Mouse (Mus musculus) lung, postnatal 0 days (tissue): ENCODE measurements around the gene Gm19668.

Experiments used
- CTCF ChIP-seq: IDR thresholded peaks from 2 replicates; pipeline ENCODE4 v1.5.1; 2016; ENCODE audit warnings: antibody characterized with exemption, mild to moderate bottlenecking
- EP300 ChIP-seq: IDR thresholded peaks from 2 replicates; pipeline ENCODE4 v1.6.1; 2016; ENCODE audit warnings: antibody characterized with exemption, mild to moderate bottlenecking, control low read depth

DNA sequence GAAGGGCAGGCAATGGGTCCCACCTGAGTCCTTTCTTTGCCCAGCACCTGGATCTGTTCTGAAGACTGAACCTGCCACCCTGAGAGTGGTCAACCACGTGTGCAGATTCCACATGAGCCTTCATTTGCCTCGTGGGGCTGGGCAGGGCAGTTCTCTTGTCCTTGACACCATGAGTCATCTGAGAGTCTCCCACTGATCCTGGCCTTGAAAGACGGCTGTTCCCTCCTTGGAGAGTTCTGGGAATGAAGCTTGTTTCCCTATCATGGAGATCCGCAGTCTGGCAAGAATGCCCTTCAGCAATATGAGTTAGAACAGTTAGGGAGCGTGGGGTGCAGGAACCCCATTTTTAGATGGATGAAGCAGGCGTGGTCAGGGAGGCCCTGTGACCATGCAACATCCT, 40.1 kb upstream of the Gm19668 start:
- TF ChIP-seq EP300 = no peak
- TF ChIP-seq CTCF = no peak
